Mouse (Mus musculus) spleen, embryonic (tissue): ENCODE data around the gene Polr2f.

ENCODE experiments used
- CTCF ChIA-PET: fragments of 350-600 bp; sonication (Branson Sonifier 250); formaldehyde crosslinking; loops from one replicate; lab custom pipeline; 2022; lab: Charles Lee

Gene Polr2f

GRCm38 (mm10) chr15:79140866-79141565 is at the start of gene Polr2f, which contains the start of gene 1700088E04Rik:
TSS of gene Polr2f (plus strand) at chr15:79141009.
TSS of gene 1700088E04Rik (minus strand) at chr15:79141253.
- CTCF ChIA-PET, result interaction anchor here (1.4 kb wide), 1 partner anchor 130 kb away, joined by 3 read pairs; no protein-coding TSS in a partner anchor

- CTCF ChIA-PET, result no interaction called here
Observed at GRCm38 (mm10) chr15:79092284-79092683, 48.5 kb upstream of the Polr2f start.

GRCm38 (mm10) chr15:79093083-79093839 is 47.5 kb upstream of the Polr2f start:
- CTCF ChIA-PET, result no interaction called here

- CTCF ChIA-PET, result no interaction called here
Observed at GRCm38 (mm10) chr15:79095483-79095882, 45.3 kb upstream of the Polr2f start.

GRCm38 (mm10) chr15:79096556-79096955 is 44.3 kb upstream of the Polr2f start:
- CTCF ChIA-PET, result no interaction called here

- CTCF ChIA-PET, result no interaction called here
Observed at GRCm38 (mm10) chr15:79097135-79097534, 43.7 kb upstream of the Polr2f start.

- CTCF ChIA-PET, result no interaction called here
Observed at GRCm38 (mm10) chr15:79097611-79098025, 43.2 kb upstream of the Polr2f start.

GRCm38 (mm10) chr15:79098220-79098619 is 42.6 kb upstream of the Polr2f start:
- CTCF ChIA-PET, result no interaction called here

- CTCF ChIA-PET, result no interaction called here
Observed at GRCm38 (mm10) chr15:79098868-79099267, 41.9 kb upstream of the Polr2f start.

- CTCF ChIA-PET, result interaction anchor here (0.6 kb wide), 1 partner anchor 40 kb away, joined by 5 read pairs; no protein-coding TSS in a partner anchor
Observed at GRCm38 (mm10) chr15:79099456-79099855, 41.4 kb upstream of the Polr2f start.

- CTCF ChIA-PET, result no interaction called here
Observed at GRCm38 (mm10) chr15:79100391-79100790, 40.4 kb upstream of the Polr2f start.

- CTCF ChIA-PET, result no interaction called here
Observed at GRCm38 (mm10) chr15:79101531-79101930, 39.3 kb upstream of the Polr2f start.

GRCm38 (mm10) chr15:79103264-79103663 is 37.5 kb upstream of the Polr2f start:
- CTCF ChIA-PET, result no interaction called here

GRCm38 (mm10) chr15:79105804-79106203 is 35.0 kb upstream of the Polr2f start:
- CTCF ChIA-PET, result interaction anchor here (0.6 kb wide), 1 partner anchor 220 kb away, joined by 3 read pairs; no protein-coding TSS in a partner anchor

- CTCF ChIA-PET, result no interaction called here
Observed at GRCm38 (mm10) chr15:79107966-79108365, 32.8 kb upstream of the Polr2f start.

GRCm38 (mm10) chr15:79108421-79109320 is 32.1 kb upstream of the Polr2f start, which contains the start of gene Micall1:
TSS of gene Micall1 (plus strand) at chr15:79108898.
- CTCF ChIA-PET, result no interaction called here

GRCm38 (mm10) chr15:79109321-79109934 is 31.4 kb upstream of the Polr2f start:
- CTCF ChIA-PET, result interaction anchor here (0.5 kb wide), 2 partner anchors 824 to 926 kb away, joined by 4 to 8 read pairs; no protein-coding TSS in a partner anchor

- CTCF ChIA-PET, result interaction anchor here (0.5 to 1.3 kb wide), 2 partner anchors 17 to 824 kb away, joined by 4 to 8 read pairs; no protein-coding TSS in a partner anchor
Observed at GRCm38 (mm10) chr15:79110031-79110430, 30.8 kb upstream of the Polr2f start.

GRCm38 (mm10) chr15:79110528-79110927 is 30.3 kb upstream of the Polr2f start:
- CTCF ChIA-PET, result interaction anchor here (1.3 kb wide), 1 partner anchor 16 kb away, joined by 4 read pairs; no protein-coding TSS in a partner anchor

GRCm38 (mm10) chr15:79111774-79112173 is 29.0 kb upstream of the Polr2f start:
- CTCF ChIA-PET, result no interaction called here

GRCm38 (mm10) chr15:79115276-79115675 is 25.5 kb upstream of the Polr2f start:
- CTCF ChIA-PET, result no interaction called here
